Mouse (Mus musculus) C2C12 (cell line): ENCODE results near the gene Apoc1.

Experiments
- CEBPB ChIP-seq: IDR thresholded peaks from one replicate; pipeline ENCODE4 v1.6.1; 2011; ENCODE audit warnings: low read depth, mild to moderate bottlenecking, control low read depth, moderate library complexity
- CTCF ChIP-seq: IDR thresholded peaks from one replicate; pipeline ENCODE4 v1.5.1; 2011; ENCODE audit not compliant: control insufficient read depth, insufficient read depth, insufficient read length
- FOSL1 ChIP-seq: IDR thresholded peaks from one replicate; pipeline ENCODE4 v1.8.0; 2011; ENCODE audit warnings: mild to moderate bottlenecking, low read length; ENCODE audit not compliant: poor library complexity, insufficient read depth, severe bottlenecking
- MAX ChIP-seq: IDR thresholded peaks from one replicate; pipeline ENCODE4 v1.6.1; 2011; ENCODE audit warnings: mild to moderate bottlenecking, control low read depth
- MYOD1 ChIP-seq: IDR thresholded peaks from one replicate; pipeline ENCODE4 v1.6.1; 2011; ENCODE audit warnings: low read depth; ENCODE audit not compliant: control insufficient read depth, insufficient read length
- MYOG ChIP-seq: IDR thresholded peaks from one replicate; pipeline ENCODE4 v1.6.1; 2011; ENCODE audit not compliant: control insufficient read depth, insufficient read length; ENCODE audit errors: extremely low read depth
- USF1 ChIP-seq: IDR thresholded peaks from one replicate; pipeline ENCODE4 v1.6.1; 2011; ENCODE audit warnings: low read depth, mild to moderate bottlenecking, control low read depth, moderate library complexity

GRCm38 (mm10) chr7:19688611-19689010 is 3.8 kb downstream of the Apoc1 start:
- TF ChIP-seq CTCF (no peak), MYOD1 (no peak), MYOG (no peak), CEBPB (no peak), MAX (no peak), USF1 (no peak), FOSL1 (no peak)
